Mouse (Mus musculus) bone marrow, adult 2 months (tissue): ENCODE data around the gene Bdkrb1. TPM values are rescaled to one million over a fixed set of nuclear protein-coding genes. Genes with fewer than 3 reads are reported as not detected.

ENCODE experiments used
- H3K27ac ChIP-seq: fragments of 200-500 bp; 2 replicates; pipeline ENCODE4 v1.5.1; 2012; ENCODE audit warnings: low read depth, mild to moderate bottlenecking, control low read depth, inconsistent platforms, low read length; ENCODE audit not compliant: control insufficient read depth, poor library complexity, insufficient read depth
- H3K4me1 ChIP-seq: fragments of 200-500 bp; 2 replicates; pipeline ENCODE4 v1.6.1; 2011; ENCODE audit warnings: low read length; ENCODE audit not compliant: control insufficient read depth, insufficient read depth
- H3K4me3 ChIP-seq: fragments of 200-500 bp; replicated peaks from 2 replicates; pipeline ENCODE3; 2011; ENCODE audit warnings: mild to moderate bottlenecking, low read depth, low read length, control low read depth; ENCODE audit not compliant: control insufficient read depth
- CTCF ChIP-seq: fragments of 200-500 bp; IDR thresholded peaks from 2 replicates; pipeline ENCODE4 v1.5.1; 2011; ENCODE audit warnings: low read length, control low read depth; ENCODE audit not compliant: control insufficient read depth, insufficient read depth
- POLR2A ChIP-seq: fragments of 200-500 bp; IDR thresholded peaks from 2 replicates; pipeline ENCODE4 v1.6.1; 2011; ENCODE audit warnings: low read depth, mild to moderate bottlenecking, control low read depth, low read length, borderline replicate concordance; ENCODE audit not compliant: control insufficient read depth
- WGBS: fragments of 180-500 bp; shearing (Covaris S2); methylation state at CpG from one replicate; pipeline ENCODE4 v1.1.7; 2018; 5-methylcytosine and 5-hydroxymethylcytosine counted together
- polyA plus RNA-seq: library from polyadenylated mRNA; stranded (reverse); fragments of >200 nt; gene quantifications from 2 replicates; pipeline ENCODE4 v1.2.4, GENCODE M21; 2011; ENCODE audit warnings: low replicate concordance; ENCODE audit not compliant: missing spikeins, insufficient read depth, insufficient read length

Bdkrb1 gene
- polyA plus RNA-seq, 1 experiment: not detected

DNA sequence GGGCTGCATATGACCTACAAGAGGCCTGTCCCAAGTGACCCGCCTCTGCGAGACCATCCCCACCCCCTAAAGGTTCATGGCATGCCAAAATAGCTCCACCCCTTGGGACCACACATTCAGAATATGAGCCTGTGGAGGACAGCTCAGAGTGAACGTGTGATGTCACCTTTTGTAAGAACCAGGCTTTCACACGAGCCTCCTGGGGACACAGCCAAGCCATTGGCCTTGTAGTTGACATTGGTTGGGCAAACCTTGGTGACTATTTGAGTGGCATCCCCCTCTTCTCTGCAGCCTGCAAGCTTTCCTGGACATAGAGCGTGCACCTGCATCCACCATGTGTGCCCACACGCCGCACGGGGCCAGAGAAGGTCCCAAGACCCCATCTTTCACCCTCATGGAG, 15.4 kb upstream of the Bdkrb1 start:
- no peaks in the 10 kb centered on the region for H3K4me1 ChIP-seq
- no peak overlapping the region for H3K27ac ChIP-seq
- TF ChIP-seq POLR2A (no peak), CTCF (no peak)
- 80% methylated on average over 8 of the region's 8 CpGs for WGBS
- H3K4me3 ChIP-seq: no peak overlapping the region

- 79% methylated on average over 7 of the region's 7 CpGs for WGBS
- H3K4me1 ChIP-seq: no peaks in the 10 kb centered on the region
- no peak overlapping the region for H3K27ac ChIP-seq
- no peak overlapping the region for H3K4me3 ChIP-seq
- TF ChIP-seq POLR2A: no peak
- TF ChIP-seq CTCF: no peak
Measured at GRCm38 (mm10) chr12:105590786-105591185, 12.1 kb upstream of the Bdkrb1 start.

- WGBS: 90% methylated on average over 23 of the region's 23 CpGs
- H3K4me1 ChIP-seq: peaks cover 1% of the 10 kb centered on the region; the same call in 1 of the 2 replicates
- no peak for TF ChIP-seq POLR2A
- no peak for TF ChIP-seq CTCF
Measured at GRCm38 (mm10) chr12:105592361-105592761, 10.5 kb upstream of the Bdkrb1 start.

DNA sequence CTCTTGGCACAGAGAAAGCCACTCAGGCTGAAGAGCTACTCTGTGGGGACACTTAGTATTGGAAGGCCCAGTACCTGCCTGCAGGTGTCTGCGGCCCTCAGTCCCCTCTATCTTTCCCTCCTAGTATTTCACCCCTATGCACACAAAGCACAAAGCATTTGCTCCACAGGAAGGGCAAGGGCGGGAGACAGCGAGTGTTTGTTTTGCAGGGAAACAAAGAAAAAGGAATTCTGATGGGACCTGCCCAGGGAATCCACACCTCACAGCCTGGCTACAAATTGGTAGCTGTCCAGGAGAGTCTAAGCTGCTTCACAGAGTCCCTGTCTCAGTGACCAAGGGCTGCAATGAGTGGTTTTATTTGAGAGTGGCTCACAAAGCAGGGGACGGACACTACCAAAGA, 9.4 kb upstream of the Bdkrb1 start:
- H3K4me3 ChIP-seq: no peak overlapping the region
- H3K4me1 ChIP-seq: peaks cover 1% of the 10 kb centered on the region; the same call in 1 of the 2 replicates
- no peak for TF ChIP-seq POLR2A
- TF ChIP-seq CTCF: no peak
- no peak overlapping the region for H3K27ac ChIP-seq
- WGBS: 78% methylated on average over 4 of the region's 4 CpGs

More at GRCm38 (mm10) chr12:105592361-105592761, 10.5 kb upstream of the Bdkrb1 start:
- Histone ChIP-seq H3K27ac (no peak overlapping the region), H3K4me3 (no peak overlapping the region)

GRCm38 (mm10) chr12:105597135-105597534, 5.8 kb upstream of the Bdkrb1 start:
- TF ChIP-seq CTCF: no peak
- TF ChIP-seq POLR2A: no peak
- peaks cover 1% of the 10 kb centered on the region; the same call in 1 of the 2 replicates for H3K4me1 ChIP-seq
- WGBS: 76% methylated on average over 8 of the region's 8 CpGs
- H3K4me3 ChIP-seq: no peak overlapping the region
- H3K27ac ChIP-seq: no peak overlapping the region

GRCm38 (mm10) chr12:105598503-105598902, 4.4 kb upstream of the Bdkrb1 start:
- TF ChIP-seq CTCF (no peak), POLR2A (no peak)
- peaks cover 1% of the 10 kb centered on the region; the same call in 1 of the 2 replicates for H3K4me1 ChIP-seq
- 50% methylated on average over 10 of the region's 10 CpGs for WGBS
- no peak overlapping the region for H3K4me3 ChIP-seq
- H3K27ac ChIP-seq: no peak overlapping the region

DNA sequence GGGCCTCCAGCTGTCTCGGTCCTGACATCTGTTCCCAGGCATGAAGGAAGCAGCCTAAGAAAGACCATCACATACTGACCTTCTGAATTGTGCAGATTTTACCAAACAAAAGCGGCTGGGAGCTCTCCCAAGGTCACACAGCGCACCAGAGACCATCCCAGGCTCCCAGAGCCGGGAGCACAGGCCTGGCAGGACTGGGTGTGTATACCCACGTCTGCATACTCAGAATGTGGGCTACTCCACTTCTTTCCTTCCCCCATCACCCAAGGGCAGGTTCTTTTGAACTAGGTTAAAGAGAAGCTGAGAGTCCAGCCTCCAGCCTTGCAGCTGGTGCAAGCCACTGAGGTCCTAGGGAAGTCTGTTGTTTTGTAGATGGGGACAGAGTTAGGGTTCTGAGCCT, 3.8 kb upstream of the Bdkrb1 start:
- WGBS: 78% methylated on average over 5 of the region's 5 CpGs
- TF ChIP-seq POLR2A: no peak
- no peak for TF ChIP-seq CTCF
- no peak overlapping the region for H3K4me3 ChIP-seq
- H3K4me1 ChIP-seq: peaks cover 1% of the 10 kb centered on the region; the same call in 1 of the 2 replicates
- no peak overlapping the region for H3K27ac ChIP-seq

DNA sequence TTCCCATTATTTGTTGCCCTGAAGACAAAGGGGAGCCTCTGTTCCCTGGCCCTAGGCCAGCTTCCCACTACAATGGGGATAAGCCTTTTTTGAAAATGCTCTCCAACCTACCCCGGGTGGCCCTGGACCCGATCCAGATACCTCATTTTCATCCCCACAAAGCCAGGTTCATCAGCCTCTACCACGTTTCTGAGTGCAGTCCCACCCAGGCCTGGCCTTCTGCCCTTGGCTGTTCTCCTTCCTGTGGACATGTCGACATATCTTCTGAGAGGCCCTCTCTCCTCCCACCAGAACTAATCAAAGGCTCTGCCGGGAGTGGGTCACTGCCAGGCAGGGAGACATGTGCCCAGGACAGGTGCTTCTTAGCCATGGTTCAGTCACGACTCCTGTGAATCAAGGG, 1.3 kb upstream of the Bdkrb1 start:
- Histone ChIP-seq H3K4me3 (no peak overlapping the region), H3K4me1 (no peaks in the 10 kb centered on the region), H3K27ac (no peak overlapping the region)
- TF ChIP-seq POLR2A (no peak), CTCF (no peak)
- 67% methylated on average over 6 of the region's 6 CpGs for WGBS

GRCm38 (mm10) chr12:105603904-105604303, 1.0 kb downstream of the Bdkrb1 start:
- Histone ChIP-seq H3K4me1 (no peaks in the 10 kb centered on the region), H3K27ac (no peak overlapping the region), H3K4me3 (no peak overlapping the region)
- 86% methylated on average over 11 of the region's 11 CpGs for WGBS
- no peak for TF ChIP-seq POLR2A
- TF ChIP-seq CTCF: no peak
